Mouse (Mus musculus) hindbrain, postnatal 0 days (tissue): Measurements from ENCODE around the gene Sprtn. TPM values are rescaled to one million over a fixed set of nuclear protein-coding genes. Genes with fewer than 3 reads are reported as not detected.

Source experiments
- ATAC-seq: fragments of 200-750 bp; cut with Nextera tagmentation; 2 replicates; pipeline ENCODE4 v1.8.0; 2017; ENCODE audit warnings: mild to moderate bottlenecking, moderate TSS enrichment, moderate library complexity
- DNase-seq: peaks from one replicate; pipeline ENCODE4 v3.0.0-alpha.2; 2015; ENCODE audit warnings: low spot score
- H3K27ac ChIP-seq: fragments of 300-500 bp; sonication (generic); 2 replicates; pipeline ENCODE4 v1.5.1; 2014; ENCODE audit warnings: mild to moderate bottlenecking
- H3K27me3 ChIP-seq: fragments of 300-500 bp; sonication (generic); 2 replicates; pipeline ENCODE4 v1.6.1; 2014; ENCODE audit warnings: low read length, mixed read lengths; ENCODE audit not compliant: insufficient read depth
- H3K36me3 ChIP-seq: fragments of 300-500 bp; sonication (generic); 2 replicates; pipeline ENCODE4 v1.6.1; 2014; ENCODE audit warnings: low read length, mixed read lengths; ENCODE audit not compliant: insufficient read depth
- H3K4me1 ChIP-seq: fragments of 300-500 bp; sonication (generic); 2 replicates; pipeline ENCODE4 v1.6.1; 2014; ENCODE audit warnings: antibody characterized with exemption, low read length, mixed read lengths; ENCODE audit not compliant: insufficient read depth
- H3K4me2 ChIP-seq: fragments of 300-500 bp; sonication (generic); 2 replicates; pipeline ENCODE4 v1.6.1; 2014; ENCODE audit warnings: low read depth, mild to moderate bottlenecking, low read length, moderate library complexity, mixed read lengths
- H3K4me3 ChIP-seq: fragments of 300-500 bp; sonication (generic); 2 replicates; pipeline ENCODE4 v1.5.1; 2014; ENCODE audit warnings: low read length
- H3K9ac ChIP-seq: fragments of 300-500 bp; sonication (generic); replicated peaks from 2 replicates; pipeline ENCODE4 v1.6.1; 2014; ENCODE audit warnings: mild to moderate bottlenecking, low read length, moderate library complexity, mixed read lengths
- H3K9me3 ChIP-seq: fragments of 300-500 bp; sonication (generic); 2 replicates; pipeline ENCODE4 v1.6.1; 2016; ENCODE audit warnings: low read length, mixed read lengths
- CTCF ChIP-seq: IDR thresholded peaks from 2 replicates; pipeline ENCODE4 v1.5.1; 2016; ENCODE audit warnings: antibody characterized with exemption, control low read depth, low read depth
- WGBS: fragments of 180-500 bp; shearing (Covaris S2); extraction: QIAGEN DNeasy Blood & Tissue Kit; methylation state at CpG from one replicate; pipeline ENCODE4 v1.1.7; 2014; 5-methylcytosine and 5-hydroxymethylcytosine counted together
- polyA plus RNA-seq: library from polyadenylated mRNA; unstranded; fragments of >200 nt; fragmentation: Nextera tagmentation; extraction: Ambion mirVana; gene quantifications from 2 replicates; pipeline ENCODE4 v1.2.1, GENCODE M21; 2015
- total RNA-seq: library from RNA; depleted of rRNA; stranded (reverse); fragments of >200 nt; gene quantifications from 2 replicates; pipeline ENCODE4 v1.2.3, GENCODE M21; 2014

Sprtn gene
- total and polyA plus RNA-seq, 2 experiments from 2014 or later = 6.0 to 11.6 TPM

- no peak for TF ChIP-seq CTCF
- Histone ChIP-seq H3K27me3 (no peaks in the 10 kb centered on the region), H3K36me3 (peaks cover 84% of the 10 kb centered on the region), H3K9me3 (no peaks in the 10 kb centered on the region), H3K4me2 (no peak overlapping the region), H3K4me3 (no peak overlapping the region), H3K4me1 (no peaks in the 10 kb centered on the region), H3K9ac (no peak overlapping the region), H3K27ac (no peak overlapping the region)
- WGBS = 92% methylated on average over 5 of the region's 5 CpGs
- no peak for DNase-seq
- ATAC-seq = no peak
Measured at GRCm38 (mm10) chr8:124878141-124878540, 19.5 kb upstream of the Sprtn start.

GRCm38 (mm10) chr8:124878946-124879526 is 18.6 kb upstream of the Sprtn start:
- Histone ChIP-seq H3K9ac (no peak overlapping the region), H3K27ac (no peak overlapping the region), H3K36me3 (peaks cover 84% of the 10 kb centered on the region), H3K4me1 (no peaks in the 10 kb centered on the region), H3K27me3 (no peaks in the 10 kb centered on the region), H3K4me2 (no peak overlapping the region), H3K4me3 (no peak overlapping the region), H3K9me3 (no peaks in the 10 kb centered on the region)
- DNase-seq (no peak), ATAC-seq (no peak)
- 88% methylated on average over 10 of the region's 10 CpGs for WGBS
- no peak for TF ChIP-seq CTCF

- Histone ChIP-seq H3K27ac (no peak overlapping the region), H3K4me2 (no peak overlapping the region), H3K36me3 (peaks cover 65% of the 10 kb centered on the region), H3K9me3 (no peaks in the 10 kb centered on the region), H3K4me3 (no peak overlapping the region), H3K9ac (no peak overlapping the region), H3K4me1 (no peaks in the 10 kb centered on the region), H3K27me3 (no peaks in the 10 kb centered on the region)
- WGBS = 98% methylated on average over 5 of the region's 5 CpGs
- TF ChIP-seq CTCF = peak; percentile 29; the same call in 1 of the 2 replicates
- ATAC-seq = no peak
- DNase-seq = peak; percentile 12
Measured at GRCm38 (mm10) chr8:124888385-124888784, 9.3 kb upstream of the Sprtn start.

GRCm38 (mm10) chr8:124892596-124892995 is 5.1 kb upstream of the Sprtn start:
- Histone ChIP-seq H3K4me1 (peaks cover 8% of the 10 kb centered on the region), H3K36me3 (peaks cover 33% of the 10 kb centered on the region), H3K27me3 (no peaks in the 10 kb centered on the region), H3K9ac (no peak overlapping the region), H3K4me2 (no peak overlapping the region), H3K27ac (no peak overlapping the region), H3K4me3 (no peak overlapping the region), H3K9me3 (no peaks in the 10 kb centered on the region)
- DNase-seq (no peak), ATAC-seq (no peak)
- 67% methylated on average over 3 of the region's 3 CpGs for WGBS
- TF ChIP-seq CTCF = no peak

- peaks cover 13% of the 10 kb centered on the region for H3K4me1 ChIP-seq
- 78% methylated on average over 26 of the region's 26 CpGs for WGBS
- peak overlapping the region; percentile 76; the same call in 1 of the 2 replicates for H3K9ac ChIP-seq
- peaks cover 25% of the 10 kb centered on the region for H3K36me3 ChIP-seq
- H3K9me3 ChIP-seq = no peaks in the 10 kb centered on the region
- peak overlapping the region; percentile 90 for H3K27ac ChIP-seq
- no peaks in the 10 kb centered on the region for H3K27me3 ChIP-seq
- no peak for TF ChIP-seq CTCF
- H3K4me2 ChIP-seq = peak overlapping the region; percentile 98
- peak overlapping the region; percentile 88 for H3K4me3 ChIP-seq
- DNase-seq (no peak), ATAC-seq (0 out of 2 replicates have a peak, but pooled peaks have one; percentile 2)
Measured at GRCm38 (mm10) chr8:124896010-124896631, 1.6 kb upstream of the Sprtn start.

GRCm38 (mm10) chr8:124896632-124897385 is 877 bp upstream of the Sprtn start:
- peaks cover 13% of the 10 kb centered on the region for H3K4me1 ChIP-seq
- peaks cover 23% of the 10 kb centered on the region for H3K36me3 ChIP-seq
- under 1% methylated on average over 60 of the region's 60 CpGs for WGBS
- peak overlapping the region; percentile 76 for H3K9ac ChIP-seq
- peak; percentile 80 for TF ChIP-seq CTCF
- no peaks in the 10 kb centered on the region for H3K9me3 ChIP-seq
- H3K4me3 ChIP-seq = peak overlapping the region; percentile 88
- ATAC-seq (peak; percentile 57), DNase-seq (peak; percentile 82)
- peak overlapping the region; percentile 98 for H3K4me2 ChIP-seq
- peak overlapping the region; percentile 90 for H3K27ac ChIP-seq
- H3K27me3 ChIP-seq = no peaks in the 10 kb centered on the region
